Mouse (Mus musculus) MEL (cell line): ENCODE data around the gene Zfp324. TPM values are rescaled to one million over a fixed set of nuclear protein-coding genes. Genes with fewer than 3 reads are reported as not detected.

Source experiments
- DNase-seq: peaks from one replicate; pipeline ENCODE4 v3.0.0; 2011; ENCODE audit warnings: low read depth, low spot score
- H3K27ac ChIP-seq: 2 replicates; pipeline ENCODE4 v1.5.1; 2012; ENCODE audit warnings: low read depth, mild to moderate bottlenecking, control low read depth, low read length, moderate library complexity; ENCODE audit not compliant: control insufficient read depth
- H3K27me3 ChIP-seq, 2 experiments: fragments of 150-350 bp in 1 of 2; sonication (generic) in 1 of 2; 2 replicates each; pipeline ENCODE4 v1.6.1; 2012; ENCODE audit warnings: low read length in 2 of 2, mild to moderate bottlenecking in 2 of 2, improper control_type of control experiment in 1 of 2, moderate library complexity in 1 of 2; ENCODE audit not compliant: insufficient read depth in 2 of 2, control insufficient read depth in 1 of 2
- H3K36me3 ChIP-seq, 2 experiments: 2 replicates each; pipeline ENCODE4 v1.6.1; 2012 to 2014; ENCODE audit warnings: low read length in 2 of 2, improper control_type of control experiment in 1 of 2, inconsistent platforms in 1 of 2, mild to moderate bottlenecking in 1 of 2; ENCODE audit not compliant: insufficient read depth in 2 of 2, control insufficient read depth in 1 of 2
- H3K4me1 ChIP-seq, 2 experiments: fragments of 150-350 bp in 1 of 2; sonication (generic) in 1 of 2; 2 replicates each; pipeline ENCODE4 v1.6.1; 2012; ENCODE audit warnings: low read length in 2 of 2, improper control_type of control experiment in 1 of 2, mild to moderate bottlenecking in 1 of 2; ENCODE audit not compliant: insufficient read depth in 2 of 2, control insufficient read depth in 1 of 2
- H3K4me3 ChIP-seq, 2 experiments: fragments of 150-350 bp in 1 of 2; sonication (generic) in 1 of 2; 2 replicates each; pipeline ENCODE4 v1.5.1; 2012; ENCODE audit warnings: low read depth in 2 of 2, low read length in 2 of 2, mild to moderate bottlenecking in 2 of 2, moderate library complexity in 2 of 2, control low read depth in 1 of 2, improper control_type of control experiment in 1 of 2; ENCODE audit not compliant: control insufficient read depth in 1 of 2, insufficient read depth in 1 of 2
- H3K79me2 ChIP-seq: 2 replicates; pipeline ENCODE4 v1.6.1; 2012; ENCODE audit warnings: mild to moderate bottlenecking, low read length, moderate library complexity; ENCODE audit not compliant: control insufficient read depth, poor library complexity, insufficient read depth
- H3K9ac ChIP-seq: 2 replicates; pipeline ENCODE4 v1.6.1; 2012; ENCODE audit warnings: low read depth, mild to moderate bottlenecking, control low read depth, low read length, moderate library complexity; ENCODE audit not compliant: control insufficient read depth, poor library complexity, severe bottlenecking
- H3K9me3 ChIP-seq: fragments of 150-350 bp; sonication (generic); replicated peaks from 2 replicates; pipeline ENCODE4 v1.6.1; 2012; ENCODE audit warnings: mild to moderate bottlenecking, low read length, improper control_type of control experiment, moderate library complexity; ENCODE audit not compliant: insufficient read depth
- BHLHE40 ChIP-seq: IDR thresholded peaks from 2 replicates; pipeline ENCODE4 v1.6.1; 2012; ENCODE audit warnings: low read depth, mild to moderate bottlenecking, inconsistent platforms, low read length, improper control_type of control experiment, borderline replicate concordance
- CHD1 ChIP-seq: IDR thresholded peaks from 2 replicates; pipeline ENCODE4 v1.6.1; 2012; ENCODE audit warnings: low read depth, mild to moderate bottlenecking, inconsistent platforms, low read length, improper control_type of control experiment
- CHD2 ChIP-seq: IDR thresholded peaks from 2 replicates; pipeline ENCODE4 v1.6.1; 2011; ENCODE audit warnings: low read length, improper control_type of control experiment
- CTCF ChIP-seq, 3 experiments: IDR thresholded peaks in 2 of 3; conservative IDR thresholded peaks in 1 of 3; 2 replicates each; pipeline ENCODE4 v1.5.1; 2011 to 2012; ENCODE audit warnings: low read length in 3 of 3, low read depth in 2 of 3, mild to moderate bottlenecking in 2 of 3, improper control_type of control experiment in 1 of 3, inconsistent platforms in 1 of 3, mixed read lengths in 1 of 3, moderate library complexity in 1 of 3; ENCODE audit not compliant: control insufficient read depth in 1 of 3, insufficient read depth in 1 of 3, poor library complexity in 1 of 3, severe bottlenecking in 1 of 3
- EP300 ChIP-seq, 2 experiments: IDR thresholded peaks; 2 replicates each; pipeline ENCODE4 v1.6.1; 2011; ENCODE audit warnings: improper control_type of control experiment in 2 of 2, low read length in 2 of 2, low read depth in 1 of 2, mild to moderate bottlenecking in 1 of 2
- GATA1 ChIP-seq: IDR thresholded peaks from 2 replicates; pipeline ENCODE4 v1.6.1; 2011; ENCODE audit warnings: low read depth, low read length, improper control_type of control experiment
- HCFC1 ChIP-seq: IDR thresholded peaks from 2 replicates; pipeline ENCODE4 v1.6.1; 2012; ENCODE audit warnings: low read depth, mild to moderate bottlenecking, inconsistent platforms, low read length, improper control_type of control experiment, moderate library complexity
- JUND ChIP-seq: IDR thresholded peaks from 2 replicates; pipeline ENCODE4 v1.6.1; 2011; ENCODE audit warnings: low read depth, mild to moderate bottlenecking, improper control_type of control experiment, low read length
- MAFK ChIP-seq: IDR thresholded peaks from 2 replicates; pipeline ENCODE4 v1.6.1; 2011; ENCODE audit warnings: low read depth, mild to moderate bottlenecking, low read length, improper control_type of control experiment, borderline replicate concordance
- MAX ChIP-seq: IDR thresholded peaks from 2 replicates; pipeline ENCODE4 v1.6.1; 2011; ENCODE audit warnings: low read length, improper control_type of control experiment
- MAZ ChIP-seq: IDR thresholded peaks from 2 replicates; pipeline ENCODE4 v1.6.1; 2012; ENCODE audit warnings: low read depth, mild to moderate bottlenecking, inconsistent platforms, low read length, improper control_type of control experiment
- MXI1 ChIP-seq: IDR thresholded peaks from 2 replicates; pipeline ENCODE4 v1.6.1; 2011; ENCODE audit warnings: mild to moderate bottlenecking, low read depth, low read length, improper control_type of control experiment
- MYC ChIP-seq: IDR thresholded peaks from 2 replicates; pipeline ENCODE4 v1.6.1; 2011; ENCODE audit warnings: low read depth, mild to moderate bottlenecking, low read length, improper control_type of control experiment, moderate library complexity
- NELFE ChIP-seq: IDR thresholded peaks from 2 replicates; pipeline ENCODE4 v1.6.1; 2011; ENCODE audit warnings: low read depth, low read length, improper control_type of control experiment
- NRF1 ChIP-seq: IDR thresholded peaks from 2 replicates; pipeline ENCODE4 v1.6.1; 2014; ENCODE audit warnings: low read depth, mild to moderate bottlenecking, inconsistent platforms, low read length, improper control_type of control experiment, moderate library complexity; ENCODE audit not compliant: poor library complexity, insufficient read depth, severe bottlenecking
- RAD21 ChIP-seq: IDR thresholded peaks from 2 replicates; pipeline ENCODE4 v1.6.1; 2011; ENCODE audit warnings: mild to moderate bottlenecking, low read depth, low read length, improper control_type of control experiment
- RCOR1 ChIP-seq: IDR thresholded peaks from 2 replicates; pipeline ENCODE4 v1.6.1; 2012; ENCODE audit warnings: low read depth, mild to moderate bottlenecking, inconsistent platforms, low read length, improper control_type of control experiment
- SIN3A ChIP-seq: IDR thresholded peaks from 2 replicates; pipeline ENCODE4 v1.6.1; 2012; ENCODE audit warnings: low read length, improper control_type of control experiment, inconsistent platforms
- SMC3 ChIP-seq: IDR thresholded peaks from 2 replicates; pipeline ENCODE4 v1.6.1; 2011; ENCODE audit warnings: low read depth, low read length, improper control_type of control experiment
- TCF12 ChIP-seq: IDR thresholded peaks from 2 replicates; pipeline ENCODE4 v1.6.1; 2014; ENCODE audit warnings: low read depth, mild to moderate bottlenecking, inconsistent platforms, low read length, improper control_type of control experiment, moderate library complexity
- ZC3H11A ChIP-seq: IDR thresholded peaks from 2 replicates; pipeline ENCODE4 v1.6.1; 2012; ENCODE audit warnings: low read depth, mild to moderate bottlenecking, inconsistent platforms, low read length, improper control_type of control experiment
- ZMIZ1 ChIP-seq: IDR thresholded peaks from 2 replicates; pipeline ENCODE4 v1.6.1; 2012; ENCODE audit warnings: low read depth, mild to moderate bottlenecking, inconsistent platforms, low read length, improper control_type of control experiment, moderate library complexity
- ZNF384 ChIP-seq: IDR thresholded peaks from 2 replicates; pipeline ENCODE4 v1.6.1; 2012; ENCODE audit warnings: low read depth, mild to moderate bottlenecking, inconsistent platforms, low read length, improper control_type of control experiment
- polyA plus RNA-seq, 2 experiments: library from polyadenylated mRNA; stranded (reverse) in 1 of 2; unstranded in 1 of 2; fragments of >175 nt in 1 of 2; fragments of >200 nt in 1 of 2; gene quantifications; 2 replicates each; pipeline versions ENCODE4 v1.2.1 to v1.2.4; 2012; ENCODE audit warnings: low replicate concordance in 2 of 2, low read depth in 1 of 2; ENCODE audit not compliant: insufficient read length in 2 of 2, insufficient read depth in 1 of 2, missing spikeins in 1 of 2
- total RNA-seq: library from RNA; depleted of rRNA; stranded (reverse); fragments of 300-350 nt; gene quantifications from 2 replicates; pipeline ENCODE4 v1.2.3, GENCODE M21; 2012

Gene Zfp324
- total and polyA plus RNA-seq, 3 experiments, result 5.2 to 9.9 TPM; not detected in 1

DNA sequence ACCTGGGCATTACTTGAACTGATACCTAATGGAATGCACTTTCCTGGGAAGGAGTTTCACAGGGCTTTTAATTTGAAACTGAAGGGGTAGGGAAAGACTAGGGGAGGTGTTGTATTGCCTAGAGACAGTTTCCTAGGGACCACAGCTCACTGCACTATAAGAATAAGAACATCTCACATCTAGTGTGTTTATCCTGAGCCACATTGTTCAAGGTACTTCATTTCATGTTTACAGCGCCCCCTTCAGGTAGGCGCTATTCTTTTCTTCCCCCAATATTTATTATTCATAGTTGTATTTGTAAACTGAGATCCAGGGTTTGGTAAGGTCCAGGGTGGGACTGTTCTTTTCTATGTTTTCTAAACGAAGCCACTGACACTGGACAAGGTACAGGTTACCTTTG is 26.6 kb downstream of the Zfp324 start:
- H3K27ac ChIP-seq, result no peak overlapping the region
- no peaks in the 10 kb centered on the region for H3K9me3 ChIP-seq
- H3K4me1 ChIP-seq, result peaks cover 2 to 6% of the 10 kb centered on the region in 2 experiments; a peak in 3 of 4 replicates
- H3K4me3 ChIP-seq, result no peak overlapping the region
- no peak overlapping the region for H3K9ac ChIP-seq
- TF ChIP-seq RAD21 (peak; percentile 69), EP300 (IDR thresholded peaks at IDR 0.05; ENCODE audit: low read depth in 1 of 2, low read length in 2 of 2) (no peak), NELFE (no peak), CTCF (IDR thresholded peaks at IDR 0.05 in 2 of 3, conservative IDR thresholded peaks at IDR 0.05 in 1 of 3; ENCODE audit: control insufficient read depth in 1 of 3, insufficient read depth in 1 of 3, low read depth in 2 of 3, low read length in 3 of 3, poor library complexity in 1 of 3, severe bottlenecking in 1 of 3) (peak in 2 of 3 experiments; percentile 72 to 76; a peak in 4 of 6 replicates), SMC3 (peak; percentile 56), ZC3H11A (peak; percentile 51)
- peaks cover 0 to 2% of the 10 kb centered on the region in 2 experiments; a peak in 2 of 4 replicates for H3K36me3 ChIP-seq
- no peaks in the 10 kb centered on the region for H3K27me3 ChIP-seq
- DNase-seq, result peak; percentile 69
- H3K79me2 ChIP-seq, result no peaks in the 10 kb centered on the region

DNA sequence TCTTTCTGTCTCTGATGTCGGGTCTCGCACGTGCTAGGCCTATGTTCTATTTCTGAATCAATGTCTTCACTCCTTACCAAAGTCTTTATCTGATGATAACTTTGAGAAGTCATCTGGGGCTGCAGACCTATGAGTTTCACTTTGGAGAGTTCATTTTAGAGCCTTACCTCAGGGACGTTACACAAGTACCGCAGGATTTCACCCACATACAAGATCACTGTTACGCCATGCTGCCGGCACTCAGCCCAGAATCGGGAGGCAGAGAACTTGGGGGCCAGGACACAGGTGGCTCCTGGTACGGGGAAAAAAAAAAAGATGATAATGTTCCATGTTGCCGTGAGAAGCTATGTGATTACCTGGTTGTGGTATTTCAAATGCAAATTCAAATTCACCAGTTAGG is 27.5 kb downstream of the Zfp324 start:
- Histone ChIP-seq H3K9me3 (no peaks in the 10 kb centered on the region), H3K4me3 (no peak overlapping the region), H3K79me2 (no peaks in the 10 kb centered on the region), H3K36me3 (no peaks in the 10 kb centered on the region), H3K27me3 (no peaks in the 10 kb centered on the region), H3K9ac (no peak overlapping the region), H3K27ac (no peak overlapping the region), H3K4me1 (no peaks in the 10 kb centered on the region)
- TF ChIP-seq TCF12 (no peak), BHLHE40 (no peak), JUND (no peak), ZMIZ1 (no peak), RCOR1 (no peak)
- DNase-seq, result no peak

DNA sequence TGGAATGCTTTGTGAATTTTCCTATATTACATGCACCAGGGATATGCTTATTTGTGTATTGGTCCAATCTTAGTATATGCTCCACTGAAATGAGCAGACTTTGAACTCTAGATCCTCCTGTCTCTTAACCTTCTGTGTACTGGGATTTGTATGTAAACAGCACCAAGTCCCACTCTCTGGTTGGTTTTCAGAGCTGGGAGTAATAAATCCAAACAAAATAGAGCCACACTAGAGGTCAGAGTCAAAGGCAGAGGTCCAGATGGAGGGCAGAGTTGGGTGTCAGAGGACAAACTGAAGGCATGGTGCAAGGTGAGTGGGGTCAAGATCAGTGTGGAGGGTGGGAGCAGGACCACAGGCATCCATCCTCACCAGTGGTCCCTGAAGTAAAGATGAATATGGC is 30.2 kb downstream of the Zfp324 start:
- Histone ChIP-seq H3K27ac (no peak overlapping the region), H3K9me3 (no peaks in the 10 kb centered on the region), H3K36me3 (no peaks in the 10 kb centered on the region), H3K4me1 (no peaks in the 10 kb centered on the region), H3K9ac (no peak overlapping the region)
- DNase-seq, result no peak
- TF ChIP-seq EP300 (IDR thresholded peaks at IDR 0.05; ENCODE audit: low read depth in 1 of 2, low read length in 2 of 2) (no peak), NRF1 (no peak), MYC (no peak), JUND (no peak), ZNF384 (no peak), MXI1 (no peak), SMC3 (no peak), CHD1 (no peak), MAX (no peak), BHLHE40 (no peak), GATA1 (no peak), HCFC1 (no peak), MAZ (no peak), MAFK (no peak), CHD2 (no peak), RAD21 (no peak), SIN3A (no peak)
- TF ChIP-seq, all 39 proteins: peak for 0
- Histone ChIP-seq H3K4me3 (no peak overlapping the region), H3K27me3 (no peaks in the 10 kb centered on the region), H3K79me2 (no peaks in the 10 kb centered on the region)
